Mouse (Mus musculus) hindbrain, embryonic 15.5 days (tissue): ENCODE results near the gene Rps6ka4. TPM values are rescaled to one million over a fixed set of nuclear protein-coding genes. Genes with fewer than 3 reads are reported as not detected.
A peak's percentile ranks its signal among the peaks of the same experiment; 100 is the strongest.

Source experiments
- ATAC-seq: fragments of 200-750 bp; cut with Nextera tagmentation; 2 replicates; pipeline ENCODE4 v1.8.0; 2017; ENCODE audit warnings: low read depth, moderate number of reproducible peaks, moderate TSS enrichment; ENCODE audit not compliant: low FRiP score
- H3K27ac ChIP-seq: fragments of 300-500 bp; sonication (generic); replicated peaks from 2 replicates; pipeline ENCODE4 v1.5.1; 2015; ENCODE audit warnings: mild to moderate bottlenecking, inconsistent platforms
- H3K27me3 ChIP-seq: fragments of 300-500 bp; sonication (generic); 2 replicates; pipeline ENCODE4 v1.6.1; 2015; ENCODE audit warnings: control low read depth, inconsistent platforms
- H3K36me3 ChIP-seq: fragments of 300-500 bp; sonication (generic); 2 replicates; pipeline ENCODE4 v1.6.1; 2015; ENCODE audit warnings: control low read depth, inconsistent platforms
- H3K4me1 ChIP-seq: fragments of 300-500 bp; sonication (generic); replicated peaks from 2 replicates; pipeline ENCODE4 v1.6.1; 2015; ENCODE audit warnings: control low read depth, inconsistent platforms
- H3K4me2 ChIP-seq: fragments of 300-500 bp; sonication (generic); 2 replicates; pipeline ENCODE4 v1.6.1; 2015; ENCODE audit warnings: moderate library complexity, mild to moderate bottlenecking, inconsistent platforms
- H3K4me3 ChIP-seq: fragments of 300-500 bp; sonication (generic); 2 replicates; pipeline ENCODE4 v1.5.1; 2015; ENCODE audit warnings: mild to moderate bottlenecking, inconsistent platforms
- H3K9ac ChIP-seq: fragments of 300-500 bp; sonication (generic); 2 replicates; pipeline ENCODE4 v1.6.1; 2015; ENCODE audit warnings: inconsistent platforms
- H3K9me3 ChIP-seq: fragments of 300-500 bp; sonication (generic); 2 replicates; pipeline ENCODE4 v1.6.1; 2016; ENCODE audit warnings: control low read depth, inconsistent platforms
- WGBS: fragments of 180-500 bp; shearing (Covaris S2); methylation state at CpG from one replicate; pipeline ENCODE4 v1.1.7; 2015; 5-methylcytosine and 5-hydroxymethylcytosine counted together
- polyA plus RNA-seq: library from polyadenylated mRNA; unstranded; fragments of >200 nt; fragmentation: Nextera tagmentation; extraction: Ambion mirVana; gene quantifications from 2 replicates; pipeline ENCODE4 v1.2.1, GENCODE M21; 2015

Rps6ka4 gene
- polyA plus RNA-seq, 1 experiment from 2014 or later: 13.3 TPM

- peaks cover 43% of the 10 kb centered on the region for H3K27me3 ChIP-seq
- H3K9ac ChIP-seq: no peak overlapping the region
- H3K27ac ChIP-seq: no peak overlapping the region
- H3K9me3 ChIP-seq: no peaks in the 10 kb centered on the region
- peaks cover 10% of the 10 kb centered on the region for H3K4me1 ChIP-seq
- 3% methylated on average over 27 of the region's 31 CpGs for WGBS
- peak overlapping the region; percentile 16 for H3K4me3 ChIP-seq
- no peak for ATAC-seq
- no peaks in the 10 kb centered on the region for H3K36me3 ChIP-seq
- peak overlapping the region; percentile 46 for H3K4me2 ChIP-seq
Observed at GRCm38 (mm10) chr19:6847841-6848517, 7.5 kb upstream of the Rps6ka4 start.

GRCm38 (mm10) chr19:6846050-6846449, 5.6 kb upstream of the Rps6ka4 start:
- 67% methylated on average over 4 of the region's 4 CpGs for WGBS
- Histone ChIP-seq H3K4me3 (no peak overlapping the region), H3K36me3 (no peaks in the 10 kb centered on the region), H3K9me3 (no peaks in the 10 kb centered on the region), H3K27ac (no peak overlapping the region), H3K27me3 (peaks cover 50% of the 10 kb centered on the region), H3K4me1 (peaks cover 13% of the 10 kb centered on the region), H3K4me2 (no peak overlapping the region), H3K9ac (no peak overlapping the region)
- ATAC-seq: no peak

GRCm38 (mm10) chr19:6842353-6842752, 1.9 kb upstream of the Rps6ka4 start:
- H3K4me3 ChIP-seq: no peak overlapping the region
- no peak overlapping the region for H3K9ac ChIP-seq
- no peak for ATAC-seq
- no peak overlapping the region for H3K4me2 ChIP-seq
- H3K27ac ChIP-seq: no peak overlapping the region
- H3K9me3 ChIP-seq: no peaks in the 10 kb centered on the region
- H3K36me3 ChIP-seq: no peaks in the 10 kb centered on the region
- H3K27me3 ChIP-seq: peaks cover 43% of the 10 kb centered on the region
- peaks cover 24% of the 10 kb centered on the region for H3K4me1 ChIP-seq
- WGBS: 38% methylated on average over 1 of the region's 1 CpGs

- no peak overlapping the region for H3K9ac ChIP-seq
- H3K4me2 ChIP-seq: peak overlapping the region; percentile 99
- no peak overlapping the region for H3K27ac ChIP-seq
- H3K27me3 ChIP-seq: peaks cover 36% of the 10 kb centered on the region
- no peaks in the 10 kb centered on the region for H3K9me3 ChIP-seq
- peak overlapping the region; percentile 75; the same call in 1 of the 2 replicates for H3K4me3 ChIP-seq
- ATAC-seq: no peak
- H3K36me3 ChIP-seq: no peaks in the 10 kb centered on the region
- 28% methylated on average over 3 of the region's 3 CpGs for WGBS
- peaks cover 24% of the 10 kb centered on the region for H3K4me1 ChIP-seq
Observed at GRCm38 (mm10) chr19:6841292-6841597, 809 bp upstream of the Rps6ka4 start.

- peak; percentile 65 for ATAC-seq
- peak overlapping the region; percentile 72 for H3K9ac ChIP-seq
- under 1% methylated on average over 46 of the region's 46 CpGs for WGBS
- H3K4me2 ChIP-seq: peak overlapping the region; percentile 99
- H3K27me3 ChIP-seq: peaks cover 32% of the 10 kb centered on the region
- no peaks in the 10 kb centered on the region for H3K9me3 ChIP-seq
- no peak overlapping the region; the same call in 1 of the 2 replicates for H3K27ac ChIP-seq
- no peaks in the 10 kb centered on the region for H3K36me3 ChIP-seq
- peaks cover 24% of the 10 kb centered on the region for H3K4me1 ChIP-seq
- peak overlapping the region; percentile 75 for H3K4me3 ChIP-seq
Observed at GRCm38 (mm10) chr19:6839615-6840474, 591 bp downstream of the Rps6ka4 start.

- H3K36me3 ChIP-seq: 0 out of 2 replicates have a peak, but pooled peaks cover 2% of the 10 kb centered on the region
- no peaks in the 10 kb centered on the region for H3K9me3 ChIP-seq
- no peak overlapping the region for H3K4me2 ChIP-seq
- no peak for ATAC-seq
- no peak overlapping the region for H3K4me3 ChIP-seq
- H3K9ac ChIP-seq: no peak overlapping the region
- WGBS: 92% methylated on average over 8 of the region's 8 CpGs
- H3K27ac ChIP-seq: no peak overlapping the region
- H3K27me3 ChIP-seq: peaks cover 37% of the 10 kb centered on the region
- H3K4me1 ChIP-seq: peaks cover 28% of the 10 kb centered on the region
Observed at GRCm38 (mm10) chr19:6832363-6832762, 8.1 kb downstream of the Rps6ka4 start.

- WGBS: 9% methylated on average over 17 of the region's 17 CpGs
- peak overlapping the region; percentile 44 for H3K4me3 ChIP-seq
- peak overlapping the region; percentile 75 for H3K4me2 ChIP-seq
- H3K27me3 ChIP-seq: peaks cover 33% of the 10 kb centered on the region
- no peaks in the 10 kb centered on the region for H3K9me3 ChIP-seq
- H3K4me1 ChIP-seq: peaks cover 28% of the 10 kb centered on the region
- no peak overlapping the region for H3K27ac ChIP-seq
- H3K9ac ChIP-seq: peak overlapping the region; percentile 41
- peak; percentile 58 for ATAC-seq
- H3K36me3 ChIP-seq: 0 out of 2 replicates have a peak, but pooled peaks cover 3% of the 10 kb centered on the region
Observed at GRCm38 (mm10) chr19:6831331-6831730, 9.1 kb downstream of the Rps6ka4 start.

- Histone ChIP-seq H3K9me3 (no peaks in the 10 kb centered on the region), H3K36me3 (0 out of 2 replicates have a peak, but pooled peaks cover 3% of the 10 kb centered on the region), H3K27me3 (peaks cover 33% of the 10 kb centered on the region), H3K9ac (peak overlapping the region; percentile 41), H3K4me1 (peaks cover 28% of the 10 kb centered on the region), H3K27ac (no peak overlapping the region), H3K4me2 (peak overlapping the region; percentile 75), H3K4me3 (peak overlapping the region; percentile 44)
- 6% methylated on average over 38 of the region's 38 CpGs for WGBS
- peak; percentile 37; the same call in 1 of the 2 replicates for ATAC-seq
Observed at GRCm38 (mm10) chr19:6830556-6831316, 9.7 kb downstream of the Rps6ka4 start.

GRCm38 (mm10) chr19:6829870-6830555, 10.4 kb downstream of the Rps6ka4 start:
- Histone ChIP-seq H3K4me2 (peak overlapping the region; percentile 75), H3K4me1 (peaks cover 28% of the 10 kb centered on the region), H3K36me3 (0 out of 2 replicates have a peak, but pooled peaks cover 3% of the 10 kb centered on the region), H3K4me3 (peak overlapping the region; percentile 44), H3K27me3 (peaks cover 33% of the 10 kb centered on the region), H3K9ac (peak overlapping the region; percentile 41), H3K27ac (no peak overlapping the region), H3K9me3 (no peaks in the 10 kb centered on the region)
- no peak for ATAC-seq
- WGBS: 4% methylated on average over 48 of the region's 48 CpGs

GRCm38 (mm10) chr19:6829069-6829468, 11.4 kb downstream of the Rps6ka4 start:
- Histone ChIP-seq H3K4me3 (peak overlapping the region; percentile 44), H3K9ac (no peak overlapping the region), H3K4me2 (peak overlapping the region; percentile 75), H3K36me3 (0 out of 2 replicates have a peak, but pooled peaks cover 3% of the 10 kb centered on the region), H3K4me1 (peaks cover 28% of the 10 kb centered on the region), H3K27ac (no peak overlapping the region), H3K27me3 (peaks cover 33% of the 10 kb centered on the region), H3K9me3 (no peaks in the 10 kb centered on the region)
- no peak for ATAC-seq
- 18% methylated on average over 3 of the region's 3 CpGs for WGBS

- H3K4me3 ChIP-seq: no peak overlapping the region
- H3K36me3 ChIP-seq: 0 out of 2 replicates have a peak, but pooled peaks cover 3% of the 10 kb centered on the region
- H3K27ac ChIP-seq: no peak overlapping the region
- H3K4me1 ChIP-seq: peaks cover 26% of the 10 kb centered on the region
- ATAC-seq: no peak
- H3K27me3 ChIP-seq: peaks cover 24% of the 10 kb centered on the region
- WGBS: 82% methylated on average over 3 of the region's 3 CpGs
- no peak overlapping the region for H3K4me2 ChIP-seq
- no peak overlapping the region for H3K9ac ChIP-seq
- no peaks in the 10 kb centered on the region for H3K9me3 ChIP-seq
Observed at GRCm38 (mm10) chr19:6826601-6827000, 13.8 kb downstream of the Rps6ka4 start.
